Mouse (Mus musculus): ENCODE data around the gene Gm28308. TPM values are rescaled to one million over a fixed set of nuclear protein-coding genes. Genes with fewer than 3 reads are reported as not detected.
A peak's percentile ranks its signal among the peaks of the same experiment; 100 is the strongest.

Gm28308 gene
- polyA plus RNA-seq, 1 experiment from 2014 or later = not detected

DNA sequence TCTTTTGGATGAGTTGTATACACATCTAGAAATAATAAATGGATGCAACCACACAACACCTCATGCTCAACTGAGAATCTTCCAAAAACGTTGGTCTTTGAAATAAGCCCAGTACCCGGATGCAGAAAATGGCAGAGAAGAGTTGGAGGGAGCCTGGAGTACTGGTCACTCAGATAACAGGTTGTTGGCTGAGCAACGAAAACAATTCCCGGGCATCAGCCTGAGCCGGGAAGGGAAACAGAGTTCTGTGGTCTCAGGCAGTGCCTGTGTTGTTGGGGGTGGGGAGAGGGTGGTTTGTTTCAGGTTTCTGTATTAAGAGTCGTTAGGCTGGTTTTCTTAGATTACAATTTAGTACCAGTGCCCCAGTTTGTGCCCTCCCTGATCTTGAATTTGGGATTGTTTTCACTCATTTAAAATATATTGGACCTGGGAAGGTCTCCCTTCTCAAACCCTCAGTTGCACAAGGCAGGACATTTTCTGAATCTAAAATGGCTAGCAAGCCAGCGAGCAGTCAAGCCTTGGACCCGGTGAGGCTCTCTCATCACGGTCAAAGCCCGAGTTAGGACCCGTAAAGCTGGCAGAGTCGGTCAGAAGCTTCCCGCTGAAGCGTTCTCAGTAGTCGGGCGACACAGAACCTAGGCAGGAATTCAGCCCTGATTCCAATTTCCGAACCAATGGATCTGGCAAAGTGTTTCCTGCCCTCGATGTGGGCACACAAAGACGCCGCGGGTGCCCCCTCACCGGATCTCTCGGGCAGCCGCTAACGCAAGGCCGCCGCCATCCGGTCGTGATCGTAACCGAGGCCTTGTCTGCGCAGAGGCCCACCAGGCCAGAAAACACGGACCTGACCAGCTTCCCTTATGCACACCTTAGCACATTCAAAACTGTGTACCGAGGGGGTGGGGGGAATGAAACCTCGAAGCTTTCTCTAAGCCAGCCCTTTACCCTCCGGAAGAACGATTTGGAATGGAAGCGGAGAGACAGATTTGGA lies 15.6 kb upstream of the Gm28308 start:
- peaks cover 98% of the 10 kb centered on the region for H3K27me3 ChIP-seq (replicated peaks)
- H3K9me3 ChIP-seq = no peaks in the 10 kb centered on the region
- H3K4me1 ChIP-seq = peaks cover 7% of the 10 kb centered on the region; the same call in 1 of the 2 replicates
- ATAC-seq (ENCODE audit: extremely low read depth, insufficient number of reproducible peaks, low FRiP score, low TSS enrichment) = no peak
- H3K9ac ChIP-seq = no peak overlapping the region
- under 1% methylated on average over 38 of the region's 38 CpGs for WGBS
- H3K27ac ChIP-seq (replicated peaks) = no peak overlapping the region
- H3K4me2 ChIP-seq = no peak overlapping the region
- no peaks in the 10 kb centered on the region for H3K36me3 ChIP-seq
- H3K4me3 ChIP-seq = no peak overlapping the region

DNA sequence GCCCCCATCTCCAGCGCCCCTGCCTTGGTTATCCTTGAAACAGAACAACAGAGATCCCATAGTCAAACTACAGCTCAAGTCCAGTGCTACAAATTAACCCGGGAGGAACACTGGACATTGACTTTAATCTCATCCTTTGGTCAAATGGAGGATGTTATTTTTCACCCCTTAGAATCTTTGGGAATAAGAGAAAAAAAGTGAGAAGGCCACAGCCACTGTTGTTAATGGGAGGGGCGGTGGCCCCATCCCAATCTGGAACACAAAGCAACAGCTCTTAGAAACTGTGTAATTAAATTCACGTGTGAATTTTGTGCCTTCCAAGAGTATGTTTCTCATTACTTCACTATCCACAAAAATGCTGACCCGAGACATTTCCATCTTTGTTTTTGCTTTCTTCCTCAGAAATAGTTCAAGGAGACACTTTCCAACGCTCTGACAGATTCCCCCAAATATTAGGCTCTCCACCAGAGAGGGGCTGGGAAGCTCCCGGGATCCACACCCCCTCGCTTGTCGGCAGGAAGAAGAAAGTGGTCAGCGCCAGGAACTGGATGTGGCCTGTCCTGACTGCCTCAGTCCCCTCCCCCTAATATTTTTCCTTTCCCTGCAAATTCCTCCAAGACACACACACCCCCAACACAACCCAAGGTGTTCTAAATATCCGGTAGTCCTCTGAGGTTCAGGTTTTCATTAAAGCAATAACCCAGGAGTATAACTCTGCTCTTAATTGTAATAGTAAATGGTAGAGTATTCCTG lies 14.5 kb upstream of the Gm28308 start:
- Histone ChIP-seq H3K27me3 (replicated peaks) (peaks cover 98% of the 10 kb centered on the region), H3K4me3 (no peak overlapping the region), H3K9ac (no peak overlapping the region), H3K4me1 (peaks cover 6% of the 10 kb centered on the region; the same call in 1 of the 2 replicates), H3K4me2 (no peak overlapping the region), H3K9me3 (no peaks in the 10 kb centered on the region), H3K36me3 (no peaks in the 10 kb centered on the region), H3K27ac (replicated peaks) (no peak overlapping the region)
- no peak for ATAC-seq (ENCODE audit: extremely low read depth, insufficient number of reproducible peaks, low FRiP score, low TSS enrichment)
- WGBS = 6% methylated on average over 11 of the region's 11 CpGs

DNA sequence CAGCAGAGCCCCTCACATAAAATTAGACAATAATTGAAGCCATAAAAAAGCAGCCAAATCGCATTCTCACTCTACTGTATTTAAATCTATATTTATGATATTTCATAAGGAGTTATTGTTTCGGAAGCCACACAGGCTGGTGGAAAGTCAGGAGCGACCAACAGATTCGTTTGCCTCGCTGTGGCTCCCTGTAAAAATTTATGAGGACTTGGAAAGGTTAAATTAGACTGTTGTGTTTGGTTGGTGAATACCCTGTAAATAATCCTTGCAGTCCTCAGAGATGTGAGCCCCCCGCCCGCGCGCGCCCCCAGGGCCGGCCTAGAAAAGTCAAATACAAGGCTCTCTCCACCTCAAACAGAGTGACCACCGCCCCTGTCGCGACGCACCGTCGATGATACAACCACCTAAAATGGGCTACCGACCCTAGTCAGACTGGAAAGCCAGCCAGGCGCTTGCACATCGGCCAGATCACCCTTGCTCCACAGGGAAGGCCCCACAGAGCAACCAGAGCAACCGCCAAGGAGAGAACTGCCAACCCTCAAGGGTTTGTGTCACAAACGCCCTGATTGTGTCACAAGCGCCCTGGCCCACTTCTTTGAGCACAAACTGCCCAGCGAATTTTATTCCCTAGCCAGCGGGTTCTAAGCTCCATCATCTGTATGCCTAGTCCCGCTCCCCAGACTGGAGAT lies 13.6 kb upstream of the Gm28308 start:
- H3K4me3 ChIP-seq = no peak overlapping the region
- WGBS = 5% methylated on average over 26 of the region's 26 CpGs
- no peak overlapping the region for H3K27ac ChIP-seq (replicated peaks)
- ATAC-seq (ENCODE audit: extremely low read depth, insufficient number of reproducible peaks, low FRiP score, low TSS enrichment) = no peak
- H3K9me3 ChIP-seq = no peaks in the 10 kb centered on the region
- peaks cover 98% of the 10 kb centered on the region for H3K27me3 ChIP-seq (replicated peaks)
- H3K9ac ChIP-seq = no peak overlapping the region
- H3K4me2 ChIP-seq = no peak overlapping the region
- H3K36me3 ChIP-seq = no peaks in the 10 kb centered on the region
- peaks cover 10% of the 10 kb centered on the region; the same call in 1 of the 2 replicates for H3K4me1 ChIP-seq

DNA sequence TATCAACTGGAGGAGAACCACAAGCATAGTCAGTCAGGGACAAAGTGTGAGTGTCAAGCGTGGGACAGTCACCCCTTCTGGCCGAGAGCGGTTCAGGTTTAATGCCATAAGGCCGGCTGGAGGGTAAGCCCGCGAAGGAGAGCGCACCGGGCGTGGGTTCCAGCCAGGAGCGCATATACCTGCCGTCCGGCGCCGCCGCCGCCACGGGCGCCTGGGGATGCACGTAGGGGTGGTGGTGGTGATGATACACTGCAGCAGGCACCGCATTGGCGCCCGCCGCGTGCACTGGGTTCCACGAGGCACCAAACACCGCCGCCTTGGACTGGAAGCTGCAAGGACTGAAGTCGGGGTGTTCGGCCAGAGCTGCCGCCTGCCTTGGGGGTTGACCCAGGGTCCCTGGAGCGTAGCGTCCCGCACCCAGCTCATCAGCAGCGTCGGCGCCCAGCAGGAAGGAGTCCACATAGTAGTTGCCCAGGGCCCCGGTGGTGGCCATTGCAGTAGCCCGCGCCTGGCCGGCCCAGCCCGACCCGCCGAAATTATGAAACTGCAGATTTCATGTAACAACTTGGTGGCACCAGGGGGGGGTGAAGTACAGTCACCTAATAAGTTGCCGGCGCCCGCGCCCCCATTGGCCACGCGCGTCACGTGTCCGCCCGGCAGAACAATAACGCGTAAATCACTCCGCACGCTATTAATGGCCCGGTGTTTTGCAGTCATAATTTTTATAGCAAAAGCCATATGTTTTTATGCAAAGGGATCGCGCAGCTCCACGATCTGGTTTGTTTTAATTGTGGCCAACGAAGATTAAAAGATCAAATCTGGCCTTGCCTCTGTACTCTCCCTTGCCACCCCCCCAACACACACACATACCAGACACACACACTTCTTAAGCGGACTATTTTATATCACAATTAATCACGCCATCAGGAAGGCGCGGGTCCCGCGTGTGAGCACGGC lies 12.8 kb upstream of the Gm28308 start:
- Histone ChIP-seq H3K4me1 (peaks cover 15% of the 10 kb centered on the region; the same call in 1 of the 2 replicates), H3K36me3 (no peaks in the 10 kb centered on the region), H3K4me3 (peak overlapping the region; percentile 23), H3K9ac (no peak overlapping the region), H3K9me3 (no peaks in the 10 kb centered on the region), H3K27me3 (replicated peaks) (peaks cover 99% of the 10 kb centered on the region), H3K4me2 (peak overlapping the region; percentile 24; the same call in 1 of the 2 replicates), H3K27ac (replicated peaks) (no peak overlapping the region)
- no peak for ATAC-seq (ENCODE audit: extremely low read depth, insufficient number of reproducible peaks, low FRiP score, low TSS enrichment)
- WGBS = 2% methylated on average over 69 of the region's 69 CpGs

DNA sequence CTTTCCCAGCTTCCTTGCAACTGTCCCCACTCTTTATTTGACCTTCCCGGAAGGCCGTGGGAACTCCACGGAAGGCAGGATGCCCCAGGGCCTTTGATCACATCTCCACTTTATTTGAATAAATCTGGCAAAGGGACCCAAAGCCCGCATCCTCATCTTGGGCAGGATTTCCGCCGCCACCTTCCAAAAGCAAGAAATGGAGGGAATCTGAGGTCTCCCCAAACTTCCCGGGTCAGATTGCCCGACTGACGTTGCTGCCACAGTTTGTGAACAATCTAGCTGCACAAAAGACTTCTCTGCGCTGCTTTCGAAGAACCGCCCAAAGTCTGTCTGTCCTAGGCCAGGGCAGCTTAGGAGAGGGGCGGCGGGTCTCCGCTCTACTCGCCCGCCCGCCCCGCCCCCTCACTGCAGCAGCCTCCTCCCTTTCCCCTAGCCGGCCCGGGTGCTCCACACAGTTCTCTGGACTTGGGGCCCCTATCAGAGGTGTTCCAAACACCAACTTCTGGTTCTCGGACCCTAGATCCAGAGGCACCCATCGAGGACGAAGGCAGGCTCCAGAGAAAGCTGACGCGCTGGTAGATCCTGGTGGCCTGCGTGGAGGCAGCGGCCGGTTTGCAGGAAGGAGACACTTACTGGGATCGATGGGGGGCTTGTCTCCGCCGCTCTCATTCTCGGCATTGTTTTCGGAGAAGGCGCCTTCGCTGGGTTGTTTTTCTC lies 11.9 kb upstream of the Gm28308 start:
- H3K36me3 ChIP-seq = no peaks in the 10 kb centered on the region
- no peaks in the 10 kb centered on the region for H3K9me3 ChIP-seq
- no peak overlapping the region for H3K9ac ChIP-seq
- H3K4me1 ChIP-seq = peaks cover 15% of the 10 kb centered on the region; the same call in 1 of the 2 replicates
- peak overlapping the region; percentile 23; the same call in 1 of the 2 replicates for H3K4me3 ChIP-seq
- H3K27me3 ChIP-seq (replicated peaks) = peaks cover 99% of the 10 kb centered on the region
- no peak overlapping the region for H3K4me2 ChIP-seq
- no peak for ATAC-seq (ENCODE audit: extremely low read depth, insufficient number of reproducible peaks, low FRiP score, low TSS enrichment)
- 1% methylated on average over 36 of the region's 36 CpGs for whole genome bisulfite sequencing
- H3K27ac ChIP-seq (replicated peaks) = no peak overlapping the region

DNA sequence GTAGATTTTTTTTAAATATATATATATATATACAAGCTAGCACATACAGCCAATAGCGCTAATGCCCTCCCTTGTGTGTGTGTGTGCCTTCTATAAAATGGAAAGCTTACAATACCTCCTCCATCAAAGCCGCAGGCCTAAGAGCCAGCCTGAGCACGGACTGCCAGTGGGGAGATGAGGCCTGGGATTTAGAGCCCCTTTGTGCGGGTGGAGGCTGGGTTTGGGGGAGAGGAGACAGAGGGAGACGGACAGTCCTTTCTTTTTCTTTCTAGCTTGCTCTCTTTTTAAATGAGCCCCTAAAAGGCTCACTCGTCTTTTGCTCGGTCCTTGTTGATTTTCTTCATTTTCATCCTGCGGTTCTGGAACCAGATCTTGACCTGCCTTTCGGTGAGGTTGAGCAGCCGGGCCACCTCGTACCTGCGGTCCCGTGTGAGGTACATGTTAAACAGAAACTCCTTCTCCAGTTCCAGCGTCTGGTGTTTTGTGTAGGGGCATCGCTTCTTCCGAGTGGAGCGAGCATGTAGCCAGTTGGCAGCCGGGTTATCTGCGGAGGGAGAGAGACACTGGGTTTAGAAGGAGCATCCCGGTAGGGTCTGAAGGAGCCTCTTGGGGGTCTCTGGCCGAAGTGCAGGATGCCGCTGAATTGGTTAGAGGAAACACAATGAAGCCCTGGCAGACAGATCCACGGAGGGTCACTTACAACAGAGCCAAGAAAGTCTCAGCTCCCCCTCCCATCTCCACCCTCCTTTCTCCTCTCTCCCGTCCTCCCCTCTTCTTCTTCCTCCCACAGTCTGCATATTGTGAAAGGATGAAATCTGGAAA lies 11.0 kb upstream of the Gm28308 start:
- Histone ChIP-seq H3K4me2 (peak overlapping the region; percentile 26; the same call in 1 of the 2 replicates), H3K4me3 (no peak overlapping the region; the same call in 1 of the 2 replicates), H3K27me3 (replicated peaks) (peaks cover 99% of the 10 kb centered on the region), H3K9ac (no peak overlapping the region), H3K36me3 (no peaks in the 10 kb centered on the region), H3K4me1 (peaks cover 15% of the 10 kb centered on the region; the same call in 1 of the 2 replicates), H3K9me3 (no peaks in the 10 kb centered on the region), H3K27ac (replicated peaks) (no peak overlapping the region)
- no peak for ATAC-seq (ENCODE audit: extremely low read depth, insufficient number of reproducible peaks, low FRiP score, low TSS enrichment)
- 4% methylated on average over 24 of the region's 24 CpGs for WGBS

DNA sequence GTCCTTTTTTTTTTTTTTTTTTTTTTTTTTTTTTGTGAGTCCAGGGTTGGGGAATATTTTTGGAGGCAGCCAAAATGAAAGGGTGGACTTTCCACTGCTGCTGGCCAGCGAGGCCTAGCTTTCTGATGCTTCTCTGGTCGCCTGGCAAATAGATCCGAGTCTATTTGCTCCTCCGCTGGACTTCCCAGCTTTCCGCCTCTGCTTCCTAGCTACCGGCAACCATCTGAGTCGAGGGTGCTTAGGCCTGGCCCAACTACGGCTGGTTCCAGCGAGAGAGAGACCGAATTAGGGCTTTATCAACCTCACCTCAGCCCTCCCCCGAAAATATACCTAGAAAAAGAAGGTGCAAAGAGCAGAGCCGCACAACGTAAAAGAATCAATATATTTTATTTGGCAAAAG lies 9.6 kb upstream of the Gm28308 start:
- ATAC-seq (ENCODE audit: extremely low read depth, insufficient number of reproducible peaks, low FRiP score, low TSS enrichment) = no peak
- no peak overlapping the region for H3K4me2 ChIP-seq
- H3K4me1 ChIP-seq = peaks cover 16% of the 10 kb centered on the region
- H3K36me3 ChIP-seq = no peaks in the 10 kb centered on the region
- H3K4me3 ChIP-seq = no peak overlapping the region
- H3K9ac ChIP-seq = no peak overlapping the region
- 21% methylated on average over 13 of the region's 13 CpGs for WGBS
- peaks cover 100% of the 10 kb centered on the region for H3K27me3 ChIP-seq (replicated peaks)
- no peaks in the 10 kb centered on the region for H3K9me3 ChIP-seq
- H3K27ac ChIP-seq (replicated peaks) = no peak overlapping the region

DNA sequence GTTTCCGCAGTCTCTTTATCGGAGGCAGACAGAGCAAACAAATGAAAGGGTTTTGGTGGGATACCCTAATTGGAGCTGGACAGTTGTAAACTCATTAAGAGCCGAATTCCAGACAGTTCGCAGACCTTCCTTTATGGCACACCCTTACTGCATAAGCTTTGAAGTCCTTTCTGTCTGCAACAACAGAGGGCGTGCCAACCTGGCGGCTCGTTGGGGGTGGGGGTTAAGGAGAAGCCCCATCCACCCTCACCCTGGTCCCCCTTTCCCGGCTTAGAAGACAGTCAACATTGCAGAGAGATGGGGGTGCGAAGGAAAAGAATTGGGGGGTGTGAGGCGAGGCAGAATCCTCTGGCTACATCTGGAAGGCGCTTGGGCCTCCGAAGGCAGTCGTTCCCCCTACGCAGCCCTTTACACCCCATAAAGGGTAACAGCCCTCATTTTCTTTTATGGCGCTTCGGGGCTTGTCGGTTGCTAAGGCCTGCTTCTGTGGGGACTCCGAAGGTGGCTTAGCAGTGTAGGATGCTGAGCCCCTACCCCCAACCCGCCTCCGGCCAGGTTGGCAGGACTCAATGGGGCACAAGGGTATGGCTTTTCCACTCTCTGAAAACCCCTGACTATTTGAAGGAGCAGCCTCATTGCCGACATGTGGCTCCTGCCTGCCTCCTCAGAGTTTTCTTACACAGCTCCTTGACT lies 9.0 kb upstream of the Gm28308 start:
- Histone ChIP-seq H3K27me3 (replicated peaks) (peaks cover 100% of the 10 kb centered on the region), H3K4me1 (peaks cover 22% of the 10 kb centered on the region), H3K27ac (replicated peaks) (no peak overlapping the region), H3K4me2 (peak overlapping the region; percentile 79), H3K9ac (no peak overlapping the region), H3K36me3 (no peaks in the 10 kb centered on the region), H3K4me3 (peak overlapping the region; percentile 61), H3K9me3 (no peaks in the 10 kb centered on the region)
- ATAC-seq (ENCODE audit: extremely low read depth, insufficient number of reproducible peaks, low FRiP score, low TSS enrichment) = no peak
- 7% methylated on average over 21 of the region's 21 CpGs for WGBS
